Mouse (Mus musculus) retina, adult 2 months (tissue): Measurements from ENCODE around the gene Vmn2r107.

ENCODE experiments used
- DNase-seq: peaks from one replicate; pipeline ENCODE4 v3.0.0-alpha.2; 2012; ENCODE audit warnings: low read depth, low spot score

Vmn2r107 gene

DNA sequence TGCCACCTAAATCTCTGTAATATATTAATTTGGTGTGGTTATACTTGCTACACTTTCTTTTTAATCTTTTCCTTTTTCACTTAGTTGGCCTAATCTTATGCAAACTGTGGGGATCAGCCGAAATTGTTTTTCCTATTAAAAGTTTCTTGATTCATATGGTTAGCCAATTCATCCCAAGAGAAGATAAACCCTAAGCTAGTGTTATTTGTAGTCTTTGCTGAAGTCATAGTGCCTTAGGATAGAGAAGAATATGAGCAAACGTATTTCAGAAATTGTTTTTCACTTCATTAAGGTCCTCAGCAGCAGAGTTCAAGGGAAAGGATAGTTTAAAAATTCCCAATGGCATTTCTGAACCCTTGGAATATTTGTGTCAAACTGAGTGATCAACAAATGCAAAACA, at the start of gene Vmn2r107:
Gene Vmn2r107 (plus strand): TSS at position 301 of the 400 bp plus-strand sequence.
- DNase-seq = no peak

DNA sequence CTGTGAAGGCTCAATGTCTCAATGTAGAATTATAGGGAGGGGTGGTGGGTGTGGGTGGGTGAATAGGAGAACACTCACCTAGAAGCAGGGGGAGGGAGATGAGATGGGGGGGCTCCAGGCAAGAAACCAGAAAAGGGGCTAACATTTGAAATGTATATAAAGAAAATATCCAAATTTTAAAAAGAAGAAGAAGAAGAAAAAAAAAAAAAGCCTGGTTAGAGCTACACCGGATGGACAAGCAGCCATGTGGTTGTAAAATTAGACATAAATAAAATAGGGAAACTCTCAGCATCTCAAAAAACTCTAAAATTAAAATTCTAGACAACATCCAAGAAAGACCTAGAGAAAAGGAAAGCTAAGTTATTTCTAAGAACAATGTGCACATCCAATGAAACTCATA, 39.3 kb upstream of the Vmn2r107 start:
- DNase-seq = no peak

DNA sequence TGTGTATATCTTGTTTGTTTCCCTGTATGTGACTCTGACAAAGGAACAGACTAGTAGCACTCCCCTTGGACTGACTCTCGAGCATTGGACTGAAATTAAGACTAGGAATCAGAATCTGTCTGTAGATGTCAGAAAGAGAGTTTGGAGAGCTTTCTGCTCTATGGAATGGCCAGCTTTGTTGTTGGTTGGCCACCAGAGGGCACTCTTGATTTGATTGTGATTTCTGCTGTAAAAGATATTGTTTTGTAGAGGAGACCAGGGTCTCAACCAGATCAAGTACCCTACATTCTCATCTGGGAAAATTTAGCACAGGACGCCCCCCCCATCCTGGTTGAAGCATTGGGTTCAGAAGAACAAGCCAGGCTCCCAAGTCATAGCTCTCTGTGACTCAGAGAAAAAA, 54.1 kb downstream of the Vmn2r107 start:
- no peak for DNase-seq

DNA sequence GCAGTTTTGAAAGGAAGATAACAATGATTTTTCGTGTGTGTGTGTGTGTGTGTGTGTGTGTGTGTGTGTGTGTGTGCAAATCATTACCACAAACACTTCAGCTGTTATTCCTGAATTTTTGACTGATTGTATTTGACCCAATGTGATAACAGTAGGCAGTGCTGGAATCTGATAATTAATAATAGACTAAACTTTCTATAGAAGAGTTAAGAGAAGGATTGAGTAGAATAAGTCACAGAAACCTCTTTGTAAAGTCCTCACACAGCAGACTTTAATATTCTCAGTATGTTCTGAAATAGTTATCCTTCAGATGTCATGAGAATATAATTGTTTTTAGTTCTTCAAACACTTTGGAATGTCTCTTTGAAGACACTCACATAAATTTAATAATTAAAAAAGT, 68.8 kb downstream of the Vmn2r107 start, which contains the start of gene Vmn1r224:
Gene Vmn1r224 (plus strand): TSS at position 301 of the 400 bp plus-strand sequence.
- DNase-seq = no peak
